ENCODE assay signal across 11 mouse cellular contexts in genomic region chr6:51876841-51877553, GRCm38 (mm10).
DNase-seq lines count a peak whose midpoint lies in the region; ATAC-seq and TF ChIP-seq lines count a peak whose summit lies in the region.
"Had no signal": no experiment of that assay in that cellular context is flagged by ENCODE, and none has a peak within 500 bp of the region (broad histone marks: within the 10 kb centered on the region; RNA-seq: fewer than 3 reads in every experiment).

No protein-coding gene starts in this region.

- no peak for ATAC-seq in heart, embryonic 15.5 days (replicated peaks; ENCODE audit: insufficient number of reproducible peaks, insufficient read depth, low FRiP score, low read depth)
- ATAC-seq in liver, embryonic 11.5 days (replicated peaks; ENCODE audit: low FRiP score) = peak; percentile 63
- no peak for ATAC-seq in monocyte, adult 5-6 weeks (replicated peaks; ENCODE audit: insufficient number of reproducible peaks, low FRiP score, low TSS enrichment, poor library complexity, severe bottlenecking)

- no peaks in the 10 kb centered on the region for H3K27me3 ChIP-seq in heart, embryonic 15.5 days
- H3K27me3 ChIP-seq in MEL (ENCODE audit: control insufficient read depth in 1 of 2, insufficient read depth in 2 of 2, low read length in 2 of 2) = no peaks in the 10 kb centered on the region
- no peaks in the 10 kb centered on the region for H3K27me3 ChIP-seq in liver, embryonic 11.5 days (replicated peaks; ENCODE audit: control insufficient read depth, insufficient read depth, low read length)
- H3K27me3 ChIP-seq: stomach, embryonic 15.5 days had no signal

- TF ChIP-seq EP300 in MEL (IDR thresholded peaks at IDR 0.05; ENCODE audit: low read depth in 1 of 2, low read length in 2 of 2) = no peak

- H3K79me2 ChIP-seq in MEL (ENCODE audit: control insufficient read depth, insufficient read depth, low read length, poor library complexity) = no peaks in the 10 kb centered on the region

- H3K9ac ChIP-seq in heart, embryonic 15.5 days = no peak overlapping the region
- H3K9ac ChIP-seq in MEL (ENCODE audit: control insufficient read depth, low read depth, low read length, poor library complexity, severe bottlenecking) = no peak overlapping the region
- no peak overlapping the region for H3K9ac ChIP-seq in liver, embryonic 11.5 days (ENCODE audit: low read depth, low read length)
- H3K9ac ChIP-seq: embryonic facial prominence, embryonic 15.5 days; stomach, embryonic 15.5 days had no signal

- WGBS in heart, embryonic 15.5 days = 58% methylated on average over 13 of the region's 13 CpGs
- 51% methylated on average over 13 of the region's 13 CpGs for WGBS in liver, embryonic 11.5 days

- H3K27ac ChIP-seq in heart, embryonic 15.5 days = peak overlapping the region; percentile 37; the same call in 1 of the 2 replicates
- H3K27ac ChIP-seq in MEL (ENCODE audit: control insufficient read depth, low read depth, low read length) = no peak overlapping the region
- peak overlapping the region; percentile 56 for H3K27ac ChIP-seq in liver, embryonic 11.5 days (ENCODE audit: low read depth, low read length)
- H3K27ac ChIP-seq: embryonic facial prominence, embryonic 15.5 days had no signal

- no peak for DNase-seq in heart, adult 9 months (ENCODE audit: low spot score in 2 of 2)
- DNase-seq in 416B (ENCODE audit: low read depth) (peak; percentile 77), MEL (ENCODE audit: low read depth, low spot score) (peak; percentile 33)
- DNase-seq in liver, embryonic 11.5 days (ENCODE audit: low spot score) = no peak
- DNase-seq in right cerebral cortex, postnatal 25 days = no peak
- no peak for DNase-seq in layer of hippocampus, postnatal 14 days (ENCODE audit: low spot score in 2 of 2)
- DNase-seq: cerebellum, postnatal 36 days had no signal

- H3K4me3 ChIP-seq in heart, embryonic 15.5 days = no peak overlapping the region
- no peak overlapping the region for H3K4me3 ChIP-seq in MEL (ENCODE audit: control insufficient read depth in 1 of 2, insufficient read depth in 1 of 2, low read depth in 2 of 2, low read length in 2 of 2)
- H3K4me3 ChIP-seq in liver, embryonic 11.5 days (ENCODE audit: low read depth, low read length) = no peak overlapping the region
- H3K4me3 ChIP-seq: embryonic facial prominence, embryonic 15.5 days; stomach, embryonic 15.5 days had no signal

- H3K9me3 ChIP-seq in heart, embryonic 15.5 days (replicated peaks) = no peaks in the 10 kb centered on the region
- H3K9me3 ChIP-seq in MEL (replicated peaks; ENCODE audit: insufficient read depth, low read length) = no peaks in the 10 kb centered on the region
- no peaks in the 10 kb centered on the region for H3K9me3 ChIP-seq in liver, embryonic 11.5 days (ENCODE audit: control insufficient read depth, low read length)
- H3K9me3 ChIP-seq: embryonic facial prominence, embryonic 15.5 days; stomach, embryonic 15.5 days had no signal

- no peak overlapping the region for H3K4me2 ChIP-seq in heart, embryonic 15.5 days
- peak overlapping the region; percentile 31 for H3K4me2 ChIP-seq in liver, embryonic 11.5 days
- H3K4me2 ChIP-seq: embryonic facial prominence, embryonic 15.5 days; stomach, embryonic 15.5 days had no signal

- H3K4me1 ChIP-seq in heart, embryonic 15.5 days (replicated peaks) = peaks cover 29% of the 10 kb centered on the region
- peaks cover 12 to 14% of the 10 kb centered on the region in 2 experiments for H3K4me1 ChIP-seq in MEL (ENCODE audit: control insufficient read depth in 1 of 2, insufficient read depth in 2 of 2, low read length in 2 of 2)
- H3K4me1 ChIP-seq in liver, embryonic 11.5 days (replicated peaks; ENCODE audit: control insufficient read depth, insufficient read depth, low read length) = peaks cover 31% of the 10 kb centered on the region

- no peaks in the 10 kb centered on the region for H3K36me3 ChIP-seq in heart, embryonic 15.5 days
- H3K36me3 ChIP-seq in MEL (ENCODE audit: control insufficient read depth in 1 of 2, insufficient read depth in 2 of 2, low read length in 2 of 2) = peaks cover 0 to 18% of the 10 kb centered on the region in 2 experiments; a peak in 2 of 4 replicates
- H3K36me3 ChIP-seq in liver, embryonic 11.5 days (ENCODE audit: control insufficient read depth, insufficient read depth, low read length) = no peaks in the 10 kb centered on the region
- H3K36me3 ChIP-seq: embryonic facial prominence, embryonic 15.5 days; stomach, embryonic 15.5 days had no signal

- TF ChIP-seq CTCF in MEL (IDR thresholded peaks at IDR 0.05 in 2 of 3, conservative IDR thresholded peaks at IDR 0.05 in 1 of 3; ENCODE audit: control insufficient read depth in 1 of 3, insufficient read depth in 1 of 3, low read depth in 2 of 3, low read length in 3 of 3, poor library complexity in 1 of 3, severe bottlenecking in 1 of 3) = no peak

- no peak for TF ChIP-seq RAD21 in MEL (IDR thresholded peaks at IDR 0.05; ENCODE audit: low read depth, low read length)

- no peak for TF ChIP-seq POLR2A in MEL (IDR thresholded peaks at IDR 0.05; ENCODE audit: control insufficient read depth in 1 of 2, insufficient read depth in 1 of 2, low read depth in 1 of 2, low read length in 2 of 2, poor library complexity in 1 of 2)

TF ChIP-seq in MEL, 35 proteins besides CTCF, POLR2A, EP300 and RAD21:
- TF ChIP-seq ELF1 (IDR thresholded peaks at IDR 0.05; ENCODE audit: low read depth, low read length) = no peak
- 0 out of 2 replicates have a peak, but pooled peaks have one; percentile 13 for TF ChIP-seq GATA1 (IDR thresholded peaks at IDR 0.05; ENCODE audit: low read depth, low read length)
TF ChIP-seq in MEL: peak in this region for 1.

Comparison
In these comparisons a context has a peak if more than half of its experiments do, and no peak if none do; other contexts are left out.
1. DNase-seq: peak in 416B (single experiment) and MEL (single experiment); none in heart, adult 9 months (0 of 2), liver, embryonic 11.5 days (single experiment), right cerebral cortex, postnatal 25 days (single experiment) and layer of hippocampus, postnatal 14 days (0 of 2).